Mouse (Mus musculus) cerebellum, adult 8-10 months (tissue): Measurements from ENCODE around the gene Mpp3.

Experiments used
- DNase-seq: peaks from one replicate; pipeline ENCODE4 v3.0.0; 2022

Gene Mpp3

DNA sequence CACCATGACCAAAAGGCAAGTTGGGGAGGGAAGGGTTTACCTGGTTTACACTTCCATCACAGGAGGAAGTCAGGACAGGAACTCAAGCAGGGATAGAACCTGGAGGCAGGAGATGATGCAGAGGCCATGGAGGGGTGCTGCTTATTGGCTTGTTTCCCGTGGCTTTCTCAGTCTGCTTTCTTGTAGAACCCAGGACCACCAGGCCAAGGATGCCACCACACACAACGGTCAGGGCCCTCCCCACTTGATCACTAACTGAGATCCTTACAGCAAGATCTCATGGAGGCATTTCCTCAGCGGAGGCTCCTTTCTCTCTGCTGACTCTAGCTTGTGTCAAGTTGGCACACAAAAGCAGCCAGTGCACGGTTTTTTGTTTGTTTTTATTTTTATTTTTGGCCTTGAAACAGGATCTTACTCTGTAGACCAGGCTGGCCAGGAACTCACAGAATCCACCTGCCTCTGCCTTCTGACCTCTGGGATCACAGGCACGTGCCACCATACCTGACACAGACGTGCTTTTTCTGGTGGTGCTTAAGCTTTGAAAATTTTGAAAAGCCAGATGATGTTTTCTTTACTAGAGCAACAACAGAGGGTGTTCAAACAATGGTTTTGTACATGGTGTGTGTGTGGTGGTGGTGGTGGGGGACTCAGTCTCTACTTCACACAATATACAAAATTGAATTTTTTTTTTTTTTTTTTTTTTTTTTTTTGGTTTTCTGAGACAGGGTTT is at the start of gene Mpp3:
Mpp3 (minus strand) TSS at position 375 of the 730 bp plus-strand sequence.
- DNase-seq, result peak; percentile 38

DNA sequence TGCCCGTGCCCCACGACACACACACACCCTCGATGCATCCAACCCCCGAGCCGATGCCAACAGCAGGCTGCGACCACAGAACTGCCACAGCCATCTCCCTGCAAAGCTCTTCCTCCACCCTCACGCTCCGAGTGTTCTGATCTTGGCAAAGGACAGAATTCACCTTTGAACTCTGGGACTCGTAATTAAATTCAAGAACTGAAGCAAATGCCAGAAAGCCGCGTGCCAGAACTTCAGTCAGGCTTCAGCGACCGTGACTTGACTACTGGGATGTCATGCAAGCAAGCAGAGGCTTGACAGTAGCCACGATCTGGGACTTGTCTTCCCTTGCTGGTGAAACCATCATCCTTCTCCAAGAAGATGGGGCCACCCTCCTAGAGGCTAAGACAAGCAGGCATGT is 45.5 kb upstream of the Mpp3 start:
- DNase-seq, result no peak

DNA sequence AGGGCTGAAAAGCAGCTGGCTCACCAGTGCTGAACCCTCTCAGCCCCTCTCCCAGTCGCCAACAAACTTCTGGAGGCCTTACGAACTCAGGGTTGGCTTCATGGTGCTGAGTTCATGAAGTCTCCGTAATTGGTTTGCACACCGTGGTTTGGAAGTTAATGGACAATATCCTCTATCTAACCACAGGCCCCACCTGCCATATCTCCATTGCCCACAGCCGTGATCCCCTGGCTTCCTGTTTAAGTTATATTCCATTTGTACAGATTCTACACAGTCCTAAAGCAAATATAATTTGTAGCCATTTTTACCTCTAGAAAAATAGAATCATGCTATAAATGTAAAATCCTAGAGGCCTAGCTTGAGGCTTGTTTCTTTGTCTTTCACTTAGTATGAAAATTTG is 44.5 kb upstream of the Mpp3 start:
- DNase-seq, result no peak

DNA sequence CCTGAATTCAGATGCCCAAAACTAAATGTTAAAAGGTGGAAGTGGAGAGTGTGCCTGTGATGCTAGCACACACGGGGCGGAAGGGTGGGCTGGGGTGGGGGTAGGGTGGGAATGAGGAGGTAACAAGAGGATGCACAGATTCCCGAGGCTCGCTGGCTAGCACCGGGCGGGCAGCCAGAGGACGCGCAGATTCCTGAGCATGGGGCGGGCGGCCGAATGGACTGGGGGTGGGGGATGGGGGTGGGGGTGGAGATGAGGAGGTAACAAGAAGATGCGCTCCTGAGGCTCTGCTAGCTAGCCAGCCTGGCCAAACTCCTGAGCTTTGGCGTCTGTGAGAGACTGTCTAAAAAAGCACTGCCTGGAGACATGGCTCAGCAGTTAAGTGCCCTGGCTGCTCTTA is 42.2 kb upstream of the Mpp3 start:
- DNase-seq, result no peak

DNA sequence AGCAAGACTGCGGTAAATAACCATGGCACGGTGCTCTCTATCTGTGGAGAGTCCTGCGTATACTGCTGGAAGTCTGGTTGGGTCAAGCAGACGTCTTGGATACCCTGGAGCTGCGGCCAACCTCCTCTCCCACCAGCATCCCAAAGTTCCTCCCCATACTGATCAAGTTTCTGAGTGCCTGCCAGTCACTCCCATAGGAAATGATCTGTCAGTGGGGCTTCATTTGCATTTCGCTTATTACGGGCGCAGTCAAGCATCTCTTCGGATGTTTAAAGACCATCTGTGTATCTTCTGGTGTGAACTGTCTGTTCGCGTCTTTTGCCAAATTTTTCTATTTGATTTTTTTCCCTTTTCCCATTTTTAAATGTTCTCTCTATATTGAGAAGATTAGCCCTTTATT is 41.4 kb upstream of the Mpp3 start:
- no peak for DNase-seq

DNA sequence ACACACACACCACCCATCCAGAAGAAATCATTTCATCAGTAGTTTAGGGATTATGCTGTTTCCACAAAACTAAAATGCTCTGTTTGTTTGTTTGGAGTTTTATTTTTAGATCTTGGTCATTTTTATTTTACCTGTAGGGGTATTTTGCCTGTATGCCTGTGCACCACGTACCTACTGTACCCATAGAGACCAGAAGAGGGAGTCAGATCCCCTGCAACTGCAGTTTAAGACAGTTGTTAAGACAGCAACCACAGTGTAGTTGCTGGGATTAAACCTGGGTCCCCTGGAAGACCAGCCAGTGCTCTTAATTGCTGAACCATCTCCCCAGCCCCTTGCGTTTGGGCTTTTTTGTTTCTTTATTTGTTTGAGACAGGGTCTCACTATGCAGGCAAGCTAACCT is 40.7 kb upstream of the Mpp3 start:
- no peak for DNase-seq

DNA sequence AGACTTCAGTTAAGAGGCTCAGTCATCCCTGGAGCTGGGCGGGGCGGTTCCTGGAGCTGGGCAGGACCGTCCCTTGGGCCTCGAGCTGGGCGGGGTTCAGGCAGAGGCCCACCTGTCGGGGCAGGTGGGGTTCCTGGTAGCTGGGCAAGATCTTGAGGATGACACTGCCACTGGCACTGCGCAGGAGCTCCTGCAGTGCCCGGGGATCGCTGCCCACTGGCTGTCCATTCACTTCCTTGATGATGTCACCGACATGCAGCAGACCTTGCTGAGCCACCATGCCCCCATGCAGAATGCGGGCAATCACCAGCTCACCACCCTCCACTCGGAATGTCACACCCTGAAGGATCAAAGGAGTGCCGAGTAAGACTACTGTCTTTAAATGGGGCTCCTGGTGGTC is 34.8 kb upstream of the Mpp3 start:
- DNase-seq, result no peak

DNA sequence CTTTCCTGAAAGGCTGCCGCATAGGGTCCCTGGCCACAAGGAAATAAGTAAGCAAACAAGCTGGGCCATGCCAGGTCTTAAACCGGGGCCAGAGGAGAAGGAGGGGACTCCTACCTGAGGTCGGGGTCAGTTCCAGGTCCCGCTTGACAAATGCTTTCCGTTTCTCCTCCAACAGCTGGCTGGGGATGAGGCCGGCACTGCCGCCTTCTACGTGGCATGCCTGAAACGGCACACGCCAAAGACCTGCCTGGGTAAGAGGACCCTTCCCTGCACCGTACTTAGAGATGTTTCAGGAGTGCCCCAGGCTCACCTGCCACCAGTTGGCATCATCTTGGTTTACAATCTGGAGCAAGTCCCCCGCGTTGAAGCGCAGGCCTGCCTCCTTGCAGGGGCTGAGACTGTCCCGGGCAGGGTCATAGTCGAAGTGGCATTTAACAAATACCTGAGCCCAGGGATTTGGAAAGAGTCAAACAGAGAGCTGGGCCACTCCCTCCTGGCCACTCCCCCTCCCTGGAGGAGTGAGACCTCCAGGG is 33.7 kb upstream of the Mpp3 start:
- DNase-seq, result no peak

DNA sequence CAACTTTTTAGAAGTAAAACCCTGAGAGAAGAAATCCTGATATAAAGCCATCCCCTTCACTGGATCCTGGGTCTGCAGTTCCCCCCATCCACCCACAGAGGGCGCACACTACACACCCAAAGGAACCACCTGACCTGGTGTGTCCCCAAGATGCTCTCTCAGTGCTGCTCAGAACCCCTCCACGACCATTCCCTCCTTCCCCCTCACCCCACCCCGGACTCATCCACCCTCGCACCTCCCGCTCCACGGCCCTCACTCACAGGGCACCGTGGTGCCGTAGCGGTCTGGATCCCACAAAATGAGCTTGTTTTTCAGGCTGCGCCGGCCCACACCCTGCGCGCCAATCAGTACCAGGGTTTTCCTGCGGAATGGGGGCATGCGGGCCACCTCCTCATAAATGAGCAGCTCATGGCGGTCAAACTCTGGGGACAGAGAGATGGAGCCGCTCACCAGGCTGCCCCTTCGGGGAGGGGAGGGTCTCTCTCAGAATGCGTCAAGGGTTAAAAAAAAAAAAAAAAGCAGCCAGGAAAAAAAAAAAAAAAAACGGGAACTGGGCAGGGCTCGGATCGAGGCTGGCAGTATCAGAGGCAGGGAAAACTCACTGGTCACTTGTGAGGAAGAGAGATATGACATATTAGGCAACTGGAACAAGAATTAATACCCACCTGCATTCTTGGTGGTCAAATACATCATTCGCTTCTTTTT is 33.1 kb upstream of the Mpp3 start:
- peak; percentile 85 for DNase-seq

DNA sequence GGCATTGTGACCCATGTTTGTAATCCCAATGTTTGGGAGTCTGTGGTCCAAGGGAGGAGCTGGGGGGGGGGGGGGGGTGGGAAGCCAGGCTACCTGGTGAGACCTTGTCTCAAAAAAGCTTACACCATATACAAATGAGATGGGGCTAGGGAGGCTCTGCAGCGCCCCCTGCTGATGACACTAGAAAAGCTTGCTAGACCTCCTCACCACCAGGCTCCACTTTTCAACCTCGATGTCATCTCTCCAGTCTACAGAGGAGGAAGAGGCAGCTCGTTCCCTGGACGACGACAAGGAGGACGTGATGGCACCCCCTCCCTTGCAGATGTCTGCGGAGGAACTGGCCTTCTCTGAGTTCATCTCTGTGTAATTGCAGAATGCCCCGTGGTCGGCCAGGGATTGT is 25.6 kb upstream of the Mpp3 start:
- peak; percentile 74 for DNase-seq

DNA sequence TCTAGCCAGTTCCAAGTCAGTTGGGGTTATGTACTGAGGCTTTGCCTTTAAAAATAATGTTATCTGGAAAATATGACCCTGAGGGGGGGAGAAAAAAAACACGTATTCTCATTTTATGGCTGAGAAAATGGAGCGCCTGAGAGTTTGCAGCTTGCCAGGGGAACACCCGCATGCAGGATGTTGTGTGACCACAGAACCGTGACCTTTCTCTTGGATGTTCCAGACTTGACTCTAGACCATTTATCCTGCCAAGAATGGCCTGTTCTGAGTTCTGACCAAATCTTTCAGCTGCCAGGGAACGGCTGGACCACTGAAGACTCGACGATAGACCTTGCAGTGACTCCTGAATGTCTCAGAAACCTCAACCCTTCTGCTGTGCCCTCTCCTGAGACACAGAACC is 24.9 kb upstream of the Mpp3 start:
- no peak for DNase-seq

DNA sequence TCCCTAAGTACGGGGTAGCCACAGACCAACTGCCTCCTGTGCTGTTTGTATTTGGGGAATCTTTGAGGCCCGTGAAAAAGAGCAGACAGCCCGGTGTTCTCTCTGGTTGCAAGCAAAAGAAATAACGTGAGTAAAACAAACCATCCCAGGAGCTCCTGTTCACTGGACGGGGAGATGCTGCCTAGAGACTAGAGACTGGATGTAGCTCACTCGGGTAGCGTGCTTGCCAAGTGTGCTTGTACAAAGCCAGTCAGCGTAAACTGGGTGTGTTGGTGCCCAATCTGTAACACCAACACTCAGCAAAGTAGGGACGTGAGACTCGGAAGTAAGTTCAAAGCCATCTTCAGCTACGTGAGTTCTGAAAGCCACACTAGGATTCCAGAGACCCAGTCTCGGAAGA is 24.4 kb upstream of the Mpp3 start:
- no peak for DNase-seq

DNA sequence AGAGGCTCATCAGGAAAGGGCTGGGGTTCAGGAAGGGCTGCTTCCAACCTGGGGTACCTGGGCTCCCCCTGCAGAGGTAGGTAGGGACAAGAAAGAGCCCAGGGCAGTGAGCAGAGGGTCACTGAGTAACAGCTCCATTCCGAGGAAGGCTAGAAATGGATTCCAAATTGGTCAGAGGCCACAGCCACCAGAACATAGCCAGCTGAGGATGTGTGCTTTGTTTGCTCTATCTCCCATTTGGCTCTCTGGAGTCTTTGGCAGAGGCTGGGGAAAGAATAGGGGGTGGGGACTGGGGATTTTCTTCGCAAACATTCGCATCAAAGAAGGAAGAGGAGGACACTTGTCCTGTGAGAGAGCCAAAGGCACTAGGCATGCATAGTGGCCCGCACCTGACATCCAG is 23.7 kb upstream of the Mpp3 start:
- no peak for DNase-seq

DNA sequence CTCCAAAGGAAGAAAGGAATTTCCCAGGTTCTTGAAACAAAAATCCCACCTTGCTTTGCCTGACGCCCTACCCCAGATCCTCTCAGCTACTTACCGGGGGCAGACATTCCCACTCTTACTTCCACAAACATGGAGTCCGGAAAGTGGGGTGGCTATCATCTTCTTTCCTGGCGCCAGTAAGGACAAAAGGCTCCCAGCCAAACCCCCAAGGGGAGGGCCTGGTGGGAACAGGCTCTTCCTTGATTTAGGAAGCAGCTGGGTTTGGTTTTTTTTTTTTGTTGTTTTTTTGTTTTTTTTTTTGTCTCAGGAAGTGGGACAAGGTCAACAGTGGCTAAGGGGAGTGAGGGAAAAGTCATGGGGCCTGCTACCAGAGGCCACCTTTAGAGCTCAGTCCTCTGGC is 23.3 kb upstream of the Mpp3 start:
- no peak for DNase-seq

DNA sequence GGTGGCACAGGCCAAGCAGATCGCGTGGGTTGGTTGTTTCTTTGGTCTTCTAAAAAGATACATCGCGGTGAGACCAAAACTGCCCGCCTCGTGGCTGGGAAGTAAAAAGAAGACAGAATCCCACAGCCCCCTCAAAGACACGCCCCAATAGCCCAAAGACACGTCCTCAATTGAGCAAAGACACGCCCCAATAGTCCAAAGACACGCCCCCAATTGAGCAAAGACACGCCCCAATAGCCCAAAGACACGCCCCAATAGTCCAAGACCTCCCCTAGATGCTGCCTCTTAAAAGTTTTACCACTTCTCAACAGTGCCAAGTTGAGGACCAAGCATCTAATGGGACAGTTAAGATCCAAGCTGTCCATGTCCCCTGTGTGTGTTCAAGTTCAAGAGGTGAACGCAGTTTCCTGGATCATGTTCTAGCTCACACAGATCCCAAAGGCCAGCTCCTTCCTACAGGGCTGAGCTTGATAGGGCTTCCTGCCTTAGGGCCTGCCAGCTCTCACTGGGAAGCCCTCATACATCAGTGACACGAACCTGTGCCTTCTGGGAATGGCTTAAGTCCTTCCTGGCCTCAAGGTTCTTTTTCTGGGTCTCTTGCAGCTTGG is 21.7 kb upstream of the Mpp3 start:
- DNase-seq, result no peak

DNA sequence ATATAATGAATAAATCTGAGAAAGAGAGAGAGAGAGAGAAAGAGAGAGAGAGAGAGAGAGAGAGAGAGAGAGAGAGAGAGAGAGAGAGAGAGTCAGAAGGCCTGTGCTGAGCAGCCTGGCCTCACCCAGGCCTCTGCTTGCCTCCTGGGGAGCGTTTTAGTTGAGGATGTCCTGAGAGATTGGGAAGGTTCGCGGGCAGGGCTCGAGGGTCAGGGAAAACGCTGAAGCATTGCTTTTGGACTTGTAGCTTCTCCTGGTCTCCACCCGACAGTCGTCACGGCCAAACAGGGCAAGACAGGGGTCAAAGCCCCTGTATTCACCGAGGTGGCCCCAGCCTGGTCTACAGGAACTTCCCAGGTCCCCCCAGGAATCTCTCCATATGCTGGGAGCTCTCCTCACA is 18.3 kb upstream of the Mpp3 start:
- DNase-seq, result no peak

DNA sequence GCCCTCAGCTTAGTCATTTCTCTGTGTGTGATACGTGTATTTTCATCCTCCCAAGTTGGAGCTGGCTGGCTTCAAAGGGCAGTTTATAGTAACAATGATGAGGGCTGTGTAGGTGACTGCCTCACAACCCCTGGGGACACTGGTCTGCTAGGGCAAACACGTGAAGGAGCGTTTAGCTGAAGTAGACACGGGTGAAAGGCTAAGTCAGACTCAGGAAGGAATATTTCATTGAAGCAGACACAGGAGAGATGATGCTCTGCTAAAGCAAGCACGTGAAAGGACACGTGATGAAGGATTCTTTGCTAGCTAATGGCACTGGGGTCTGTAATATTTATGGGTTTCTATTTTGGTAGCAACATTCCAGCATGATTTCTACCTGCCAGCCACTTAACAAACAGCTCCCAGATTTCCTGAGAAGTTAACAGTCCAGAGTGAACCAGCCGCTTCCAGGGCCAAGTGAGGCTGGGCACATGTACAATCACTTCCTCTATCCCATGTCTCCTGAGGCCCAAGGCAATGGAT is 16.5 kb upstream of the Mpp3 start:
- no peak for DNase-seq

DNA sequence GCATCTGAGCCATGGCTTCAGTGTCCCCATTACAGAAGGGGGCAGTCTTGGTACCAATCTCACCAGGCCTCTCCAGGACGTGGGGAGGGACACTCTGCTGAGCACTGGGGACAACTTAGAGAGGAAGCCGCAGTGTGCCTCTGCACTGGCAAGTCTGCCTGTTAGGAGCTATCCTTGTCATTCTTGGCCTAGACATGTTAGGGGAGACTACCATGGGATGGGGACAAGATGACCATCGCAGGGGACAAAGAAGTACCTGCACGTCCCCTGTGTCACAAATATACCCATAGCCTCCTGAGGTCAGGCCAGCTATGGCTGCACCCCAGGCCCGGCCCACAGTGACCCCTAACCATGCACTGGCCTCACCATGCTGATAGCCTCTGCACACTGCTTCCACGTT is 15.1 kb upstream of the Mpp3 start:
- no peak for DNase-seq

DNA sequence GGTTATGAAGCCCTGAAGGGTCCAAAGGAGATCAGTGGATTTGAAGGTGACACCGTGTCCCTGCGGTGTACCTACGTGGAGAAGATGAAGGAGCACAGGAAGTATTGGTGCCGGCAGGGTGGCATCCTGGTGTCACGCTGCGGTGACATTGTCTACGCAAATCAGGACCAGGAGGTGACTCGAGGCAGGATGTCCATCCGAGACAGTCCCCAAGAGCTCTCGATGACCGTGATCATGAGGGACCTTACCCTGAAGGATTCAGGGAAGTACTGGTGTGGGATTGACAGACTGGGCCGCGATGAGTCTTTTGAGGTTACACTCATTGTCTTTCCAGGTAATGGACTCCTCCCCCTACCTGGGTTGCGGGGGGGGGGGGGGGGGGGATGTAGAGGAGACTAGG is 14.7 kb upstream of the Mpp3 start:
- no peak for DNase-seq

DNA sequence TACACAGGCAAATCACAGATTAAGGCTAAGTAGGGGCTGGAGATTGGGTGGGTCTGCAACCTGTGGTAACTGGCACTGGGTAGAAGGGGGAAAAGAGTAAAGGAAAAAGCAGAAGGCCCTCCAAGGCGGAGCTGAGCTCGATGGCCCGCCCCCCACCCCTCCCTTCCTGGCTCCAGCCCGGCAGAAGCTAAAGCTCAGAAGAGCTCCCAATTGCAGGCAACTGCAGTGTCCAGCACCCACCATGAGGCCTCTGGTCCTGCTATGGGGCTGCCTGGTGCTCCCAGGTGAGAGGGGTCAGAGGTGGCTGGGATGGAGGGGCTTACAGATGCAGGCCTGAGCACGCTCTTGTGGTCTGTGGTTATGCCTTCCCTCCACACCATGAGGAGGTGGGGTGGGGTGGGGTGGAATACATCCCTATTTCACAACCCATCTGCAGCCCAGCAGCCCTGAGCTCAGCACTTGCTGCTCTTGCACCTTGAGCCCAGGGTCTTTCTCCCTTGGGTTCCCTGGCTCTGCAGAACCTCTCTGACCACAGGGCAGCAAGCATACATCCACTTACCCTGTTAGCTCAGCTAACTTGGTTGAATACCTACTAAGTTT is 13.2 kb upstream of the Mpp3 start, which contains the start of gene Cd300lg:
Cd300lg (plus strand) TSS at position 160 of the 600 bp plus-strand sequence.
- no peak for DNase-seq

DNA sequence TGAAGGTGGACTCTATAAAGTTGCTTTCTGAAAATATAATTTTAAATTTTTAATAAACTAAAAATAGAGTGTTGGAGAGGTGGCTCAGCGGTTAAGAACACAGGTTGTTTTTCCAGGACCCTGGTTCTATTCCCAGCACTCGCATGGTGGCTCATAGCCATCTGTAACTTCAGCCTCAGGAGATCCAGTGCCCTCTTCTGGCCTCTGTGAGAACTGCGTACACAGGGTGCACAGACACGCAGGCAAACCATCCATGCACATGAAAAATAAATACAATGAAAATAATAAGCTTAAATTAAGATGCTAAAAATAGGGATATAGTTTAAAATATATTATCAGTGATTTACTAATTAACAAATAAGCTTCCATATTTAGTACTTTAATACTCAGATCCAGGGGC is 12.4 kb upstream of the Mpp3 start:
- DNase-seq, result no peak

DNA sequence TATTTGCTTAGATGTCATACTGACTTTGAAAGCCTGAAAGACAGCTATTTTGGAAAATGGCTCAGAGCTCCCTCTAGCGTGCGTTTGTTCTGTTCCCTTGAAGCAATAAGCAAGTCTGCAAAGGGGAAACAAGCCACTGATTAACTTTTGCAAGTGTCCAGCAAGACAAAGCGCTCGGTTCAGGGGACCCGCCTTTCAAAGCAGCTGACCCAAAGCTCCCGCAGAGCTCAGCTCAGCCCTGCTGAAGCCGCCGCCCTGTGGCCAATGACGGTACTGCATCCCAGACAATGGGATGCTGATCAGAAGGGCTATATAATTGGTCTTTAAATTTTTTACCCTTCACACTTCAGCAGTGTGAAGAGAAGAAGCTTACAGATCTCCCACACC is 11.9 kb upstream of the Mpp3 start:
- DNase-seq, result peak; percentile 90

DNA sequence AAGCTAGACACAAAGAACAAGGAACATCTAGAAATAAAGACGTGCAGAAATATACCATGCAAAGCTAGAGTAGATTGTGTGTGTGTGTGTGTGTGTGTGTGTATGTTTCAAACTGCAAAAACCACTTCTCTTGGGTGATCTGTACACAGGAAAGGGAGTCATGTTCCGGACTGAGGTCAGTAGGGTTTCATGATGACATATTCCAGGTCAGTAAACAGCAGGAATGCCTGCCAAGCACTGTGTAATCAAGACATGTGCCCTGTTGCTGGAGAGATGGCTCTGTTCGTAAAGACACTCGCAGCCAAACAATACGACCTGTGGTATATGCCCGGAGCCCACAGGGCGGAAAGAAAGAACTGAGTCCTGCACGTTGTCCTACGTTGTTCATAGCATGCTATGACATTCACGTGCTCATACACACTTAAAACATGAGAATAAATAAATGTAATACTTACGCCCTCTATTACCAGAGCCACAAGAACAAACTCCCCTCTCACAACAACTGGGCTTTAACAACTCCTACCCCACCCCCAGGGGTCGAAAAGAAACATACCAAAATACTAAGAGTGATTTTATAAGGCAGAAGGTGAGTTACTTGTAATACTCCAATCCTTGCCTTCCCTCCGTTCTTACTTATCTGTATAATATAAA is 11.4 kb upstream of the Mpp3 start:
- no peak for DNase-seq
